Mouse (Mus musculus): ENCODE measurements around the gene Nfkbid.

DNA sequence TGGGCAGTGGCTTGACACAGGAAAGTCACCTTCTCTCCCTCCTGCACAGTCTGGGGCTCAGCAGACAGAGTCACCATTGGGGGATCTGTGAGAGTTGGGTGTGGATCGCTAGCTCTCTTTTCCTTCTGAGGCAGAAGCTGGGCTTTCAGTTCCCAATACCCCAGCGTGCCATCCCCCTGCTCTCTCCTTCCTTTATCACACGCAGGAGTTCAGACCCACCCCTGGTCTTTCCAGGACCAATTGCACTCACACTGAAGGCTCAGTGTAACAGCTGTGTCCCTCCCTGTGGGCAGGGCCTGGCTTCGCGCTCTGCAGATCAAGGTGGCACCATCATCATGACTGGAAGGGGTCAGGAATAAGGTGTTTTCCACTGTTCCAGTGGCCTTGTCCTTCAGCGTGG is 32.7 kb downstream of the Nfkbid start:
- TF ChIP-seq CTCF (IDR thresholded peaks at IDR 0.05; ENCODE audit: borderline replicate concordance, insufficient read depth, low read length) (no peak), POLR2A (IDR thresholded peaks at IDR 0.05; ENCODE audit: low read depth, low read length) (no peak)
